Comparison of ENCODE assay signal across 8 mouse cellular contexts in genomic region chr10:69924321-69924720, GRCm38 (mm10).
DNase-seq lines count a peak whose midpoint lies in the region; ATAC-seq lines count a peak whose summit lies in the region.

No protein-coding gene starts in this region.

- H3K27ac ChIP-seq in forebrain, embryonic 11.5 days (ENCODE audit: low read depth, low read length), result no peak overlapping the region
- H3K27ac ChIP-seq in hindbrain, embryonic 11.5 days (ENCODE audit: low read depth, low read length), result no peak overlapping the region
- no peak overlapping the region for H3K27ac ChIP-seq in limb, embryonic 15.5 days
- H3K27ac ChIP-seq in neural tube, embryonic 12.5 days, result no peak overlapping the region

- H3K9ac ChIP-seq in forebrain, embryonic 11.5 days (ENCODE audit: low read length), result no peak overlapping the region
- no peak overlapping the region for H3K9ac ChIP-seq in hindbrain, embryonic 11.5 days (ENCODE audit: low read depth, low read length)
- no peak overlapping the region for H3K9ac ChIP-seq in limb, embryonic 15.5 days
- H3K9ac ChIP-seq in neural tube, embryonic 12.5 days, result no peak overlapping the region

- H3K36me3 ChIP-seq in forebrain, embryonic 11.5 days (ENCODE audit: control insufficient read depth, insufficient read depth, low read length), result no peaks in the 10 kb centered on the region
- no peaks in the 10 kb centered on the region for H3K36me3 ChIP-seq in hindbrain, embryonic 11.5 days (ENCODE audit: control insufficient read depth, insufficient read depth, low read length)
- H3K36me3 ChIP-seq in limb, embryonic 15.5 days, result no peaks in the 10 kb centered on the region
- H3K36me3 ChIP-seq in neural tube, embryonic 12.5 days, result 0 out of 2 replicates have a peak, but pooled peaks cover 8% of the 10 kb centered on the region

- peak; percentile 59 for DNase-seq in gastrocnemius, adult 18-20 months (ENCODE audit: low spot score)
- DNase-seq in gastrocnemius, postnatal 14 days, result no peak
- DNase-seq in forebrain, embryonic 11.5 days (ENCODE audit: low spot score), result no peak
- peak; percentile 26 for DNase-seq in hindbrain, embryonic 11.5 days (ENCODE audit: low spot score)
- DNase-seq in adipocyte (ENCODE audit: low spot score), result no peak
- DNase-seq in thymus, postnatal 0 days (ENCODE audit: low spot score), result no peak

- WGBS in forebrain, embryonic 11.5 days, result 3% methylated on average over 11 of the region's 11 CpGs
- 5% methylated on average over 11 of the region's 11 CpGs for WGBS in hindbrain, embryonic 11.5 days
- 11% methylated on average over 11 of the region's 11 CpGs for WGBS in limb, embryonic 15.5 days
- WGBS in neural tube, embryonic 12.5 days, result 10% methylated on average over 11 of the region's 11 CpGs

- no peaks in the 10 kb centered on the region for H3K27me3 ChIP-seq in forebrain, embryonic 11.5 days (ENCODE audit: control insufficient read depth, insufficient read depth, low read length)
- H3K27me3 ChIP-seq in hindbrain, embryonic 11.5 days (ENCODE audit: control insufficient read depth, insufficient read depth, low read length), result no peaks in the 10 kb centered on the region
- H3K27me3 ChIP-seq in limb, embryonic 15.5 days, result no peaks in the 10 kb centered on the region
- H3K27me3 ChIP-seq in neural tube, embryonic 12.5 days (replicated peaks), result no peaks in the 10 kb centered on the region

- H3K4me1 ChIP-seq in forebrain, embryonic 11.5 days (replicated peaks; ENCODE audit: control insufficient read depth, insufficient read depth, low read length), result peaks cover 8% of the 10 kb centered on the region; the same call in 1 of the 2 replicates
- peaks cover 4% of the 10 kb centered on the region; the same call in 1 of the 2 replicates for H3K4me1 ChIP-seq in hindbrain, embryonic 11.5 days (replicated peaks; ENCODE audit: control insufficient read depth, insufficient read depth, low read length)
- peaks cover 42% of the 10 kb centered on the region for H3K4me1 ChIP-seq in limb, embryonic 15.5 days
- peaks cover 45% of the 10 kb centered on the region for H3K4me1 ChIP-seq in neural tube, embryonic 12.5 days

- ATAC-seq in forebrain, embryonic 11.5 days (replicated peaks; ENCODE audit: low FRiP score), result peak; percentile 38; the same call in 1 of the 2 replicates
- peak; percentile 42; the same call in 1 of the 2 replicates for ATAC-seq in hindbrain, embryonic 11.5 days (ENCODE audit: low FRiP score)
- no peak for ATAC-seq in limb, embryonic 15.5 days (ENCODE audit: insufficient number of reproducible peaks, low FRiP score, low TSS enrichment, low read depth)
- ATAC-seq in neural tube, embryonic 12.5 days (ENCODE audit: low FRiP score, low read depth), result 0 out of 2 replicates have a peak, but pooled peaks have one; percentile 54

- H3K9me3 ChIP-seq in forebrain, embryonic 11.5 days (ENCODE audit: control insufficient read depth, low read length), result no peaks in the 10 kb centered on the region
- H3K9me3 ChIP-seq in hindbrain, embryonic 11.5 days (ENCODE audit: control insufficient read depth, low read length), result no peaks in the 10 kb centered on the region
- no peaks in the 10 kb centered on the region for H3K9me3 ChIP-seq in limb, embryonic 15.5 days
- H3K9me3 ChIP-seq in neural tube, embryonic 12.5 days, result no peaks in the 10 kb centered on the region

- 0 out of 2 replicates have a peak overlapping the region, but pooled peaks have one; percentile 9 for H3K4me3 ChIP-seq in forebrain, embryonic 11.5 days (ENCODE audit: low read depth, low read length)
- no peak overlapping the region for H3K4me3 ChIP-seq in hindbrain, embryonic 11.5 days (ENCODE audit: low read depth, low read length)
- H3K4me3 ChIP-seq in limb, embryonic 15.5 days, result peak overlapping the region; percentile 11; the same call in 1 of the 2 replicates
- no peak overlapping the region for H3K4me3 ChIP-seq in neural tube, embryonic 12.5 days

- peak overlapping the region; percentile 63; the same call in 1 of the 2 replicates for H3K4me2 ChIP-seq in forebrain, embryonic 11.5 days (ENCODE audit: low read depth, low read length, severe bottlenecking)
- peak overlapping the region; percentile 39; the same call in 1 of the 2 replicates for H3K4me2 ChIP-seq in hindbrain, embryonic 11.5 days (replicated peaks; ENCODE audit: low read depth, low read length)
- H3K4me2 ChIP-seq in limb, embryonic 15.5 days, result peak overlapping the region; percentile 46
- H3K4me2 ChIP-seq in neural tube, embryonic 12.5 days (replicated peaks), result peak overlapping the region; percentile 56

- intact Hi-C loops in gastrocnemius, postnatal 14 days (cut with DNase I; ENCODE audit: low total_unique reads), result no loop called here

Comparison
In these comparisons a context has a peak if more than half of its experiments do, and no peak if none do; other contexts are left out.
1. DNase-seq: peak in gastrocnemius, adult 18-20 months (single experiment) and hindbrain, embryonic 11.5 days (single experiment); none in gastrocnemius, postnatal 14 days (single experiment), forebrain, embryonic 11.5 days (single experiment), adipocyte (single experiment) and thymus, postnatal 0 days (single experiment).
2. H3K4me3 ChIP-seq: peak in forebrain, embryonic 11.5 days (single experiment) and limb, embryonic 15.5 days (single experiment); none in hindbrain, embryonic 11.5 days (single experiment) and neural tube, embryonic 12.5 days (single experiment).
3. Peak in every context shown above with its lines, with median percentiles within 50 percentile points of each other: H3K4me2 ChIP-seq.